Mouse (Mus musculus) liver, adult 2 months (tissue): Measurements from ENCODE around the gene Gdf5.

Experiments used
- CTCF ChIP-seq: fragments of 200-500 bp; IDR thresholded peaks from 2 replicates; pipeline ENCODE4 v1.5.1; 2011; ENCODE audit warnings: low read depth, low read length, control low read depth
- POLR2A ChIP-seq: fragments of 200-500 bp; IDR thresholded peaks from 2 replicates; pipeline ENCODE4 v1.6.1; 2011; ENCODE audit warnings: low read length, control low read depth; ENCODE audit not compliant: insufficient read depth; ENCODE audit errors: extremely low read depth

GRCm38 (mm10) chr2:155979328-155979991 is 34.3 kb upstream of the Gdf5 start:
- no peak for TF ChIP-seq CTCF
- no peak for TF ChIP-seq POLR2A
